In genomic region chr3:84875306-84875705, GRCm38 (mm10) we compare ENCODE assay signal across 31 mouse cellular contexts.
DNase-seq lines count a peak whose midpoint lies in the region; ATAC-seq and TF ChIP-seq lines count a peak whose summit lies in the region.
"Had no signal": no experiment of that assay in that cellular context is flagged by ENCODE, and none has a peak within 500 bp of the region (broad histone marks: within the 10 kb centered on the region; RNA-seq: fewer than 3 reads in every experiment).

No protein-coding gene starts in this region.

- TF ChIP-seq EP300 in stomach, postnatal 0 days (optimal IDR thresholded peaks at IDR 0.05), result no peak

- no peak overlapping the region for H3K27ac ChIP-seq in hindbrain, embryonic 16.5 days (ENCODE audit: low read depth, low read length)
- H3K27ac ChIP-seq in hindbrain, embryonic 12.5 days, result no peak overlapping the region
- no peak overlapping the region for H3K27ac ChIP-seq in stomach, postnatal 0 days (replicated peaks)
- H3K27ac ChIP-seq: embryonic facial prominence, embryonic 13.5 days; forebrain, embryonic 13.5 days; heart, embryonic 13.5 days; hindbrain, embryonic 13.5 days; left cerebral cortex, adult 2 months; liver, embryonic 14.5 days; midbrain, embryonic 10.5 days; neural tube, embryonic 13.5 days had no signal

- no peak for TF ChIP-seq CTCF in stomach, postnatal 0 days (IDR thresholded peaks at IDR 0.05; ENCODE audit: low read depth)

- peak; percentile 27 for DNase-seq in brain, adult 2 months (ENCODE audit: low read depth, low spot score)
- DNase-seq in lung, postnatal 10 days, result peak; percentile 26
- peak; percentile 53 for DNase-seq in stomach, postnatal 0 days (ENCODE audit: low spot score)
- DNase-seq in thymus, adult 18-20 months, result no peak
- DNase-seq in kidney, postnatal 4 days, result no peak
- DNase-seq: adrenal gland, postnatal 10 days; cerebellum, adult 2 months; cerebellum, postnatal 25 days; gastrocnemius, postnatal 14 days; heart, adult 18-20 months; kidney, adult 9 months; kidney, postnatal 14 days; retina, postnatal 1 day; right cerebral cortex, postnatal 25 days; spleen, adult 18-20 months had no signal

- H3K27me3 ChIP-seq in hindbrain, embryonic 16.5 days (replicated peaks; ENCODE audit: control insufficient read depth, insufficient read depth, low read length), result no peaks in the 10 kb centered on the region
- no peaks in the 10 kb centered on the region for H3K27me3 ChIP-seq in hindbrain, embryonic 12.5 days
- no peaks in the 10 kb centered on the region for H3K27me3 ChIP-seq in stomach, postnatal 0 days (ENCODE audit: control insufficient read depth, insufficient read depth, low read length)
- H3K27me3 ChIP-seq: embryonic facial prominence, embryonic 13.5 days; forebrain, embryonic 13.5 days; heart, embryonic 13.5 days; hindbrain, embryonic 13.5 days; neural tube, embryonic 13.5 days had no signal

- no peaks in the 10 kb centered on the region for H3K9me3 ChIP-seq in hindbrain, embryonic 16.5 days (ENCODE audit: control insufficient read depth, low read length)
- no peaks in the 10 kb centered on the region for H3K9me3 ChIP-seq in hindbrain, embryonic 12.5 days (replicated peaks)
- no peaks in the 10 kb centered on the region for H3K9me3 ChIP-seq in stomach, postnatal 0 days (ENCODE audit: control insufficient read depth, low read length)
- H3K9me3 ChIP-seq: embryonic facial prominence, embryonic 13.5 days; forebrain, embryonic 13.5 days; heart, embryonic 13.5 days; hindbrain, embryonic 13.5 days; midbrain, embryonic 10.5 days; neural tube, embryonic 13.5 days had no signal

- ATAC-seq in hindbrain, embryonic 16.5 days, result 0 out of 2 replicates have a peak, but pooled peaks have one; percentile 20
- no peak for ATAC-seq in hindbrain, embryonic 12.5 days (ENCODE audit: low FRiP score)
- ATAC-seq in stomach, postnatal 0 days (ENCODE audit: low FRiP score, low TSS enrichment), result peak; percentile 74
- no peak for ATAC-seq in erythroid progenitor cell, adult 5-6 weeks (replicated peaks; ENCODE audit: low FRiP score, poor library complexity, severe bottlenecking)
- ATAC-seq: activated CD4-positive, CD25-positive, alpha-beta regulatory T cell, adult 4 months; forebrain, embryonic 13.5 days; inflammation-experienced regulatory T-cells, adult 6 months; midbrain, embryonic 16.5 days had no signal

- no peak overlapping the region for H3K4me3 ChIP-seq in hindbrain, embryonic 16.5 days (ENCODE audit: low read length)
- no peak overlapping the region for H3K4me3 ChIP-seq in hindbrain, embryonic 12.5 days
- no peak overlapping the region for H3K4me3 ChIP-seq in stomach, postnatal 0 days (ENCODE audit: low read depth, low read length)
- H3K4me3 ChIP-seq: embryonic facial prominence, embryonic 13.5 days; erythroblast, embryonic 14.5 days; forebrain, embryonic 13.5 days; heart, embryonic 13.5 days; hindbrain, embryonic 13.5 days; left cerebral cortex, adult 2 months; midbrain, embryonic 10.5 days; myocyte; neural tube, embryonic 13.5 days had no signal

- no peak overlapping the region for H3K9ac ChIP-seq in hindbrain, embryonic 16.5 days (ENCODE audit: low read depth, low read length)
- H3K9ac ChIP-seq in hindbrain, embryonic 12.5 days, result no peak overlapping the region
- H3K9ac ChIP-seq in stomach, postnatal 0 days (ENCODE audit: low read length), result no peak overlapping the region
- H3K9ac ChIP-seq: embryonic facial prominence, embryonic 13.5 days; forebrain, embryonic 13.5 days; heart, embryonic 13.5 days; hindbrain, embryonic 13.5 days; liver, embryonic 14.5 days; neural tube, embryonic 13.5 days had no signal

- no peaks in the 10 kb centered on the region for H3K36me3 ChIP-seq in hindbrain, embryonic 16.5 days (ENCODE audit: control insufficient read depth, insufficient read depth, low read length)
- H3K36me3 ChIP-seq in hindbrain, embryonic 12.5 days, result no peaks in the 10 kb centered on the region
- no peaks in the 10 kb centered on the region for H3K36me3 ChIP-seq in stomach, postnatal 0 days (ENCODE audit: control insufficient read depth, insufficient read depth, low read length)
- H3K36me3 ChIP-seq: embryonic facial prominence, embryonic 13.5 days; hindbrain, embryonic 13.5 days; neural tube, embryonic 13.5 days had no signal

- no peaks in the 10 kb centered on the region for H3K4me1 ChIP-seq in hindbrain, embryonic 16.5 days (ENCODE audit: control insufficient read depth, insufficient read depth, low read depth, low read length)
- no peaks in the 10 kb centered on the region for H3K4me1 ChIP-seq in hindbrain, embryonic 12.5 days
- H3K4me1 ChIP-seq in stomach, postnatal 0 days (replicated peaks; ENCODE audit: control insufficient read depth, insufficient read depth), result no peaks in the 10 kb centered on the region
- H3K4me1 ChIP-seq: embryonic facial prominence, embryonic 13.5 days; forebrain, embryonic 13.5 days; midbrain, embryonic 10.5 days; neural tube, embryonic 13.5 days had no signal

- 83% methylated on average over 9 of the region's 9 CpGs for WGBS in hindbrain, embryonic 16.5 days
- WGBS in hindbrain, embryonic 12.5 days, result 85% methylated on average over 9 of the region's 9 CpGs
- 33% methylated on average over 9 of the region's 9 CpGs for WGBS in stomach, postnatal 0 days

- H3K4me2 ChIP-seq in hindbrain, embryonic 16.5 days (ENCODE audit: low read length), result no peak overlapping the region
- no peak overlapping the region for H3K4me2 ChIP-seq in hindbrain, embryonic 12.5 days (replicated peaks)
- 0 out of 2 replicates have a peak overlapping the region, but pooled peaks have one; percentile 4 for H3K4me2 ChIP-seq in stomach, postnatal 0 days (replicated peaks; ENCODE audit: low read depth)
- H3K4me2 ChIP-seq: embryonic facial prominence, embryonic 13.5 days; forebrain, embryonic 13.5 days; heart, embryonic 13.5 days; hindbrain, embryonic 13.5 days; neural tube, embryonic 13.5 days had no signal

Comparison
In these comparisons a context has a peak if more than half of its experiments do, and no peak if none do; other contexts are left out.
1. ATAC-seq: peak in hindbrain, embryonic 16.5 days (single experiment) and stomach, postnatal 0 days (single experiment); none in hindbrain, embryonic 12.5 days (single experiment) and erythroid progenitor cell, adult 5-6 weeks (single experiment).
2. DNase-seq: peak in brain, adult 2 months (single experiment), lung, postnatal 10 days (single experiment) and stomach, postnatal 0 days (single experiment); none in thymus, adult 18-20 months (0 of 2) and kidney, postnatal 4 days (0 of 2).